Mouse (Mus musculus) forebrain, postnatal 0 days (tissue): ENCODE measurements around the gene Tesk2. TPM values are rescaled to one million over a fixed set of nuclear protein-coding genes. Genes with fewer than 3 reads are reported as not detected.

Experiments used
- ATAC-seq: fragments of 200-750 bp; cut with Nextera tagmentation; 2 replicates; pipeline ENCODE4 v1.8.0; 2017; ENCODE audit warnings: mild to moderate bottlenecking, moderate library complexity
- DNase-seq: peaks from one replicate; pipeline ENCODE4 v3.0.0-alpha.2; 2015
- H3K27ac ChIP-seq: fragments of 300-500 bp; sonication (generic); 2 replicates; pipeline ENCODE4 v1.5.1; 2014; ENCODE audit warnings: low read depth, mild to moderate bottlenecking, antibody characterized with exemption, low read length, moderate library complexity, mixed read lengths
- H3K27me3 ChIP-seq: fragments of 300-500 bp; sonication (generic); 2 replicates; pipeline ENCODE4 v1.6.1; 2014; ENCODE audit warnings: mild to moderate bottlenecking, low read length, mixed read lengths; ENCODE audit not compliant: insufficient read depth
- H3K36me3 ChIP-seq: fragments of 300-500 bp; sonication (generic); 2 replicates; pipeline ENCODE4 v1.6.1; 2014; ENCODE audit warnings: mild to moderate bottlenecking, moderate library complexity; ENCODE audit not compliant: insufficient read depth
- H3K4me1 ChIP-seq: fragments of 300-500 bp; sonication (generic); 2 replicates; pipeline ENCODE4 v1.6.1; 2014; ENCODE audit warnings: antibody characterized with exemption; ENCODE audit not compliant: insufficient read depth
- H3K4me2 ChIP-seq: fragments of 300-500 bp; sonication (generic); 2 replicates; pipeline ENCODE4 v1.6.1; 2014; ENCODE audit warnings: low read depth, mild to moderate bottlenecking, moderate library complexity
- H3K4me3 ChIP-seq: fragments of 300-500 bp; sonication (generic); 2 replicates; pipeline ENCODE4 v1.5.1; 2014; ENCODE audit warnings: low read depth, low read length, mixed read lengths
- H3K9ac ChIP-seq: fragments of 300-500 bp; sonication (generic); 2 replicates; pipeline ENCODE4 v1.6.1; 2014; ENCODE audit warnings: mild to moderate bottlenecking
- H3K9me3 ChIP-seq: fragments of 300-500 bp; sonication (generic); 2 replicates; pipeline ENCODE4 v1.6.1; 2016; ENCODE audit warnings: low read length
- CTCF ChIP-seq: sonication (generic); IDR thresholded peaks from 2 replicates; pipeline ENCODE4 v1.5.1; 2016; ENCODE audit warnings: antibody characterized with exemption, control low read depth, low read depth
- WGBS: fragments of 180-500 bp; shearing (Covaris S2); extraction: QIAGEN DNeasy Blood & Tissue Kit; methylation state at CpG from one replicate; pipeline ENCODE4 v1.1.7; 2014; 5-methylcytosine and 5-hydroxymethylcytosine counted together
- polyA plus RNA-seq: library from polyadenylated mRNA; unstranded; fragments of >200 nt; fragmentation: Nextera tagmentation; extraction: Ambion mirVana; gene quantifications from 2 replicates; pipeline ENCODE4 v1.2.1, GENCODE M21; 2015
- total RNA-seq: library from RNA; depleted of rRNA; stranded (reverse); fragments of >200 nt; gene quantifications from 2 replicates; pipeline ENCODE4 v1.2.3, GENCODE M21; 2014

The Tesk2 gene
- total and polyA plus RNA-seq, 2 experiments from 2014 or later = 1.9 to 2.9 TPM

GRCm38 (mm10) chr4:116787985-116788760 is 67.4 kb downstream of the Tesk2 start:
- no peaks in the 10 kb centered on the region for H3K36me3 ChIP-seq
- H3K4me1 ChIP-seq = no peaks in the 10 kb centered on the region
- WGBS = 42% methylated on average over 7 of the region's 7 CpGs
- 0 out of 2 replicates have a peak, but pooled peaks have one; percentile 12 for TF ChIP-seq CTCF
- no peaks in the 10 kb centered on the region for H3K9me3 ChIP-seq
- H3K4me2 ChIP-seq = no peak overlapping the region
- ATAC-seq (no peak), DNase-seq (no peak)
- H3K4me3 ChIP-seq = no peak overlapping the region
- H3K9ac ChIP-seq = no peak overlapping the region
- no peaks in the 10 kb centered on the region for H3K27me3 ChIP-seq
- no peak overlapping the region for H3K27ac ChIP-seq

GRCm38 (mm10) chr4:116788956-116789355 is 68.2 kb downstream of the Tesk2 start:
- Histone ChIP-seq H3K4me1 (no peaks in the 10 kb centered on the region), H3K4me2 (no peak overlapping the region), H3K9me3 (no peaks in the 10 kb centered on the region), H3K27me3 (no peaks in the 10 kb centered on the region), H3K27ac (no peak overlapping the region), H3K4me3 (no peak overlapping the region), H3K9ac (no peak overlapping the region), H3K36me3 (no peaks in the 10 kb centered on the region)
- 9% methylated on average over 3 of the region's 3 CpGs for WGBS
- peak; percentile 55 for ATAC-seq
- TF ChIP-seq CTCF = peak; percentile 89
- peak; percentile 90 for DNase-seq

DNA sequence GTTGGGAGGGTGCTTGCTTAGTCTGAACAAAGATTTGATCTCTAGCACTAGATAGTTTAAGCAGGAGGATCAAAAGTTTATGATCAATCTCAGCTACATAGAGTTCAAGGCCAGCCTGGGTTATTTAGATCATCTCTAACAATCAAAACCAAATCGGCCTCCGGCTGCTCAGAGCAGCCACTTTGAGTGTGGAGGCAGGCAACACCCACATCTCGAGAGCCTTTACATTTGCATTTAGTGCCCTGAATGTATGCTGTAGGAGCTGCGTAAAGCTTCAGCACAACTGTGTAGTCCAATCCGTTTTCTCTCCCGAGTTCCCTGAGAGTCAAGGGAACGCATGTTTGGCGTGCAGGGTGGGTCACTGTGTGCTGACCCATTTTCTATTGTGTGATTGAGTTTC is 71.7 kb downstream of the Tesk2 start:
- no peak overlapping the region for H3K4me3 ChIP-seq
- H3K9ac ChIP-seq = no peak overlapping the region
- no peaks in the 10 kb centered on the region for H3K27me3 ChIP-seq
- no peak for ATAC-seq
- DNase-seq = no peak
- no peak overlapping the region for H3K27ac ChIP-seq
- WGBS = 83% methylated on average over 8 of the region's 8 CpGs
- H3K9me3 ChIP-seq = no peaks in the 10 kb centered on the region
- no peaks in the 10 kb centered on the region for H3K4me1 ChIP-seq
- TF ChIP-seq CTCF = no peak
- H3K36me3 ChIP-seq = no peaks in the 10 kb centered on the region
- no peak overlapping the region for H3K4me2 ChIP-seq

GRCm38 (mm10) chr4:116794273-116794672 is 73.5 kb downstream of the Tesk2 start:
- Histone ChIP-seq H3K4me3 (no peak overlapping the region), H3K36me3 (no peaks in the 10 kb centered on the region), H3K9ac (no peak overlapping the region), H3K27me3 (no peaks in the 10 kb centered on the region), H3K4me1 (no peaks in the 10 kb centered on the region), H3K27ac (no peak overlapping the region), H3K4me2 (no peak overlapping the region), H3K9me3 (no peaks in the 10 kb centered on the region)
- TF ChIP-seq CTCF = no peak
- DNase-seq (no peak), ATAC-seq (no peak)
- WGBS = 70% methylated on average over 2 of the region's 2 CpGs

- Histone ChIP-seq H3K27ac (no peak overlapping the region), H3K27me3 (no peaks in the 10 kb centered on the region), H3K9ac (no peak overlapping the region), H3K36me3 (peaks cover 5% of the 10 kb centered on the region; the same call in 1 of the 2 replicates), H3K4me1 (no peaks in the 10 kb centered on the region), H3K4me2 (no peak overlapping the region), H3K9me3 (no peaks in the 10 kb centered on the region), H3K4me3 (no peak overlapping the region)
- TF ChIP-seq CTCF = no peak
- no peak for DNase-seq
- 57% methylated on average over 1 of the region's 1 CpGs for WGBS
- ATAC-seq = no peak
Observed at GRCm38 (mm10) chr4:116796442-116797110, 75.8 kb downstream of the Tesk2 start.

DNA sequence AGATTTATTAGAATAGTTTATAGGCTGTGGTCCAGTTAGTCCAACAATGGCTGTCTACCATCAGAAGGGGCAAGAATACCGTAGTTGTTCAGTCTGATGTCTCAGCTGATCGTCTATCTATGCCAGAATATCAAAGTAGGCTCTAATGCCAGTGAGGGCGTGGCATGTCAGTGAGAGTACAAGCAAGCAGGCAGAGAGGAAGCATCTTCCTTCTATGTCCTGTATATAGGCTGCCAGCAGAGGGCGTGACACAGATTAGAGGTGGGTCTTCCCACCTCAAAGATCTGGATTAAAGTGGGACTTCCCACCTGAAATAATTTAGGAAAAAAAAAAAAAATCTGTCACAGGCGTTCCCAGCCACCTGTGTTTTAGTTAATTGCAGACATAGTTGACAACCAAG is 79.2 kb downstream of the Tesk2 start:
- TF ChIP-seq CTCF = peak; percentile 58
- 41% methylated on average over 5 of the region's 5 CpGs for WGBS
- DNase-seq = no peak

More for the DNA sequence above, 79.2 kb downstream of the Tesk2 start:
- Histone ChIP-seq H3K9ac (no peak overlapping the region), H3K4me1 (no peaks in the 10 kb centered on the region), H3K4me2 (no peak overlapping the region), H3K9me3 (no peaks in the 10 kb centered on the region), H3K27ac (no peak overlapping the region), H3K36me3 (peaks cover 30% of the 10 kb centered on the region), H3K4me3 (no peak overlapping the region), H3K27me3 (no peaks in the 10 kb centered on the region)
- ATAC-seq = no peak; the same call in 1 of the 2 replicates
